Mouse (Mus musculus) cerebellum, adult (tissue): ENCODE measurements around the gene Zfp786.
"Not testable (repeated sequence)": the region's sequence is repeated elsewhere in the genome, so short reads cannot be mapped to it uniquely, and the experiment has no call there.

ENCODE experiments used
- ATAC-seq: cut with Nextera tagmentation; 2 replicates; pipeline ENCODE4 v1.9.2; 2017; ENCODE audit warnings: mild to moderate bottlenecking, moderate library complexity, mixed read lengths; ENCODE audit not compliant: insufficient number of reproducible peaks, low FRiP score, low TSS enrichment

Zfp786 gene

DNA sequence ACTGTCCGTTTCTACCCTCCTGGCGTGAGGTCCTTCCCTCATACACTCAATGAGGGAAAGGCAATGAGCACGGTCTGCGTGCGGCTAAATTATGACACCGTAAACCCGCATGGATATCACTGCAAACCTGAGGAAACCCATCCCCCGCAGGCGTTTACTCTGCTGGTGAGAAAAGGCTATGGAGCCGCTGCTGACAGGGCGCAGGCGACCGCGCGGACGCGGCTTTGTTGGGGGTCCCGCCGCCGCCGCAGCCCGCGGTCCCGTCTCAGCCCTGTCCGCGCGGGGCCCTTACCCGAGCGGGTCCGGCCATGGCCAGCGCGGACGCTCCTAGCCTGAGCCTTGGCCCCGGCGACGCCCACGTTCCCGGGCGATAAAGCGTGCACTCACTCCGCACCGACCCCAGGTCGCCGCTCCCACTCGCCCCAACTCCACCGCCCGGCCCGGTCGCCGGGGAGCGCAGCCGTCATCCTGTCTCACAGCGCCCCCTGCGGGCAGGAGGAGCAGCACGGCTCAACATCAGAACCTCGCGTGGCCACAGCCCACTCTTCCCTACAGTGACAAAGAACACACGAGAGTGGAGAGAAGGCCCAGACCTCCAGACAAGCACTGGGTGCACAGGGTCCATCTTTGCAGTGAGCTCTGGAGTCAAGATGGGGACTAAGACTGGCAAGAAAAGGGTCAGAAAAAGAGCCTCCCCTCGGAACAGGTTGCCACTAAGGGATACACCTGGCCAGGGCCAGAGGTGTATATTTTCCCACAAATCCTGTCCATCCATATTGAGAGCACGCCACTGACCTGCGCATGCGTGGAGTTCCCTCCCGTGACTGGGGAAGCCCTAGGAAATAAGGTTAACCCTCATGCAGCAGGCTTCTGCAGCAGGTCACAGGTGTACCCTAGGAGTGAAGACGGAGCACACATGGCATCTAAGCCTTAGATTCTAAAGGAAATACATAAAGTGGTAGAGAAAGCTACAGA is at the start of gene Zfp786:
TSS of gene Zfp786 (minus strand) at position 764 of the 975 bp plus-strand sequence.
- peak; percentile 88 for ATAC-seq

DNA sequence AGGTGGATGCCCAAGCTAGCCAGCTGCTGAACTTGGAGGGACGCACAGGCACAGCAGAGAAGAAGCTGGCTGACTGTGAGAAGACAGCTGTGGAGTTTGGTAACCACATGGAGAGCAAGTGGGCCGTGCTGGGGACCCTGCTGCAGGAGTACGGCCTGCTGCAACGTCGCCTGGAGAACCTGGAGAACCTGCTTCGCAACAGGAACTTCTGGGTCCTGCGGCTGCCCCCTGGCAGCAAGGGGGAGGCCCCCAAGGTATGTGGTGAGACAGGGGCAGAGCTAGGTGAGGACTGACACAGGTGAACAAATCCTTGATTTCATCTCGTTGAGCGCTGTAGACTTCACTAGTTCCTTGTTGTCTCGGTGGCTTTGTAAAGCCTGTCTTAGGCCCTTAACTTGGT is 49.5 kb upstream of the Zfp786 start:
- no peak for ATAC-seq

DNA sequence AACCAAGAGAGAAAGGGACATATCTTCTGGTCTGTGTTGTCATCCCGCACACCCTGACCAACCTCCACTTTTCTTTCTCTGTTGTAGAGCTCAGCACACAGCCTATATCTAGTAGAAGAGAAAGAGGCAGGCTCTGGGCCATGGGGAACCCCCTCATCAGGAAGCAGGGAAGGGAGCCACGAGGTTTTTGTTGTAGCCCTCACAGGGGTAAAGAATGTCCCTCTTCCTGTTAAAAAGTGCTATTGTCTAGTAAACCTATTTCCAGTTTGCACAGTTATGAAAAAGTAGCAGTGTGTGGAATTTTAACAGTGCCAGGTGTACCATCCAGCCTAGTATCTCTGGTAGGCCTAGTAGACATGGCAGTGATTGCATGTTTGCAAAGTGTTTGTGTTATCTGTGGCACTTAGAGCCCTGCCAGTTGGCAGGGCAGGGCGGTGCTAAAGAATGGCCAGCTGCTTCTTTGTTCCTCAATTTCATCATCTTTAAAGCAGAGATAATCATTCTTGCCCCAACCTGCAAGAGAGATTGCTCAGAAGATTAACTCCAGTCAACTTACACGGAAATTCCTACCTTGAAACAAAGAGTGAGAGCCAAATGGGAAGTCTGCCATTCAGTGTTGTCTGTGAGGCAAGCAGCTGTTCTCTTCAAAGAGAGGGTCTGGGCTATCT is 48.5 kb upstream of the Zfp786 start:
- ATAC-seq, result no peak

DNA sequence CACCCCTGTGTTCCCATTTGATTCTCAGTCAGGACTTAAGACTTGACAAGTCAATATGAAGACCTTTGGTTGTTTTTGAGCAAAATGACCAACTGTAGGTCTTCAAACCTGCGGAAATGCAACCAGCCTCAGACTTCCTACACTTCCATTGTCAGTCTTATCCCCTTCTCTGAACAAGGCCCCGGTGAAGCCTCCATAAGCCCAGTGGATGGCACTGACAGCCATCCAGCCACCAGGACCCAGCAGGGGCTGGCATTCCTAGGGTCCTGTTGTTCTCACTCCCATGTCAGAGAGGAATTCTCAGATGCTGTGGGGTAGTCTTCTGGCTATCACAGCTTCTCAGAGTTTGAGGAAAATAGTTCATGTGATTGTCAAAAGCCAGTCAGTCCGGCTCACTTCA is 47.9 kb upstream of the Zfp786 start:
- ATAC-seq, result no peak

DNA sequence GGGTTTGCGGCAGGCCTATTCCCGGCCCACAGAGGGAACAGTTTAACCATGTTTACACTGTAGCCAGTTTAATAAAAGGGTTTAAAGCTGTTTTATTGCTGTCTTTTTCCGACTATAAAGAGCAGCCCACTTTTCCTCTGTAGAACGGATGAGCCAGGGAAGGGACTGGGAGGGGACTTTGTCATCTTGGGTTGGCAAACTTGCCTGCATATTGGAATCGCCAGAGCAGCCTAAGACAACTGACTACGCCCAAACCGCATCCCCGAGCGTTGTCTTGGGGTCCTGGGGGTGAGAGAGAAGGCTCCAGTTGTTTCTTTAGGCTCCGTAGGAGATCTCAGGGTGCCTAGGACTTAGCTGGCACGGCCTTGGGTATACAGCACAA is 47.5 kb upstream of the Zfp786 start:
- ATAC-seq, result no peak

DNA sequence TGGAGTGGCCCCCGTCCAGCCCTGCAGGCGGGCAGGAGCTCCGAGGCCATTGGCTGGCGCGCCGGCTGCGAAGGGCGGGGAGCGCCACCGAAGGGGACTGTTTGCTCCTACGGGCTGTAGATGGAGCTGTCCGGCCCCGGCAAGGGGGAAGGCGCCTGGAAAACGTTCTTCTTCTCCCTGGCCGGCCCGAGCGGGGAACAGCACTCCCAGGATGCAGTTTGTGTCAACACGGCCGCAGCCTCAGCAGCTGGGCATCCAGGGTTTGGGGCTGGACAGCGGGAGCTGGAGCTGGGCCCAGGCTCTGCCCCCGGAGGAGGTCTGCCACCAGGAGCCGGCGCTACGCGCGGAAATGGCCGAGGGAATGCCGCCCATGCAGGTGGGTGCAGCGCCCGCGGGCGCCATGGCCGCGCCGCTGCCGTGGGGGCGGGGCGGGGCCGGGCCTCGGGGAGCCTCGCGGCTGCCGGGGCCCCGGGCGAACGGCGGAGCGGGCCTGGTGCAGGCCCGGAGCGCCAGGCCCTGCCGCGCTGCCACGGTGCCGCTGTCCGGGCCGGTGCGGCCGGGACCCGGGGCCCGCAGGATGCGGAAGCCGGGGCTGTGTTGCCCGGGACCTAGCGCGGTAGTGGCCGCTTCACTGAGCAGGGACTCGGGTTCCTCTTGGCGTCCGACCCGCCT is 46.9 kb upstream of the Zfp786 start:
- ATAC-seq, result peak; percentile 97

DNA sequence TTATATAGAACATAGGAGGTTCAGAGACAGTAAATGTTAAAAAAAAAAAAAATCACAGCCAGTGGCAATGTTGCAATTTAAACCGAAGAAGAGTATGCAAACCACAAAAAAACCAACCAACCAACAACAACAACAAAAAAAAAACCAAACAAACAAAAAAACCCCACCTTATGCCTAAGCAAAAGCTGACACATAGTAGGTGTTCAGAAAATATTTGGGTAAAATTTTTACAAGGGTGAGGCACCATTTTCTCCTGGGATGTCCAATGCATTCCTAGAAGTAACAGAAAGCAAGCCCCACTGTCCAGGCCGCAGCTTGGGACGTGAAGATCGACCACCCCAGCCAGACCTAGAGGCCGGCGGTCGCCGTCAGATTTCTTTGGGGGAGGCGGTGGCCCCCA is 46.4 kb upstream of the Zfp786 start, which contains the start of gene Zfp282:
TSS of gene Zfp282 (plus strand) at position 147 of the 400 bp plus-strand sequence.
- no peak for ATAC-seq

DNA sequence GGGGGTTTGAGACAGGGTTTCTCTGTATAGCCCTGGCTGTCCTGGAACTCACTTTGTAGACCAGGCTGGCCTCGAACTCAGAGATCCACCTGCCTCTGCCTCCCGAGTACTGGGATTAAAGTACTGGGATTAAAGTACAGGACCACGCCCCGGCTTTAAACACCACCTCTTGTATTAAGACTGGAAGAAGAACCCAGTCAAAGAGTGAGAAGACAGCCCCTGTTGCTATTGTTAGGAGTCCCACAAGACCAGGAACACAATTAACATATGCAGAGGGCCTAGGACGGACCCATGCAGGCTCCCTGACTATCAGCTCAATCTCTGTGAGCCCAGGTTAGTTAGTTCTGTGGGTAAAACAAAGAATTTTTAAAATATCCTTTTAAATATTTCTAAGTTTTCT is 41.6 kb upstream of the Zfp786 start:
- ATAC-seq, result no peak

DNA sequence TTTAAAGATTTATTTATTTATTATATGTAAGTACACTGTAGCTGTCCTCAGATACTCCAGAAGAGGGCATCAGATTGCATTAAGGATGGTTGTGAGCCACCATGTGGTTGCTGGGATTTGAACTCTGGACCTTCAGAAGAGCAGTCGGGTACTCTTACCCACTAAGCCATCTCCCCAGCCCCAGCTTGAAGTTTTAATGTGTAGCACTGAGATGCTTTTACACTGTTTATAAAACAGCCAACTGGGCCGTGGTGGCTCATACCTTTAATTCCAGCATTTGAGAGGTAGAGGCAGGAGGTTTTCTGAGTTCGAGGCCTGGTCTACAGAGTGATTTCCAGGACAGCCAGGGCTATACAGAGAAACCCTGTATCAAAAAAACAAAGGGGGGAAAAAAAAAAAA is 27.1 kb upstream of the Zfp786 start:
- not testable (repeated sequence) for ATAC-seq

DNA sequence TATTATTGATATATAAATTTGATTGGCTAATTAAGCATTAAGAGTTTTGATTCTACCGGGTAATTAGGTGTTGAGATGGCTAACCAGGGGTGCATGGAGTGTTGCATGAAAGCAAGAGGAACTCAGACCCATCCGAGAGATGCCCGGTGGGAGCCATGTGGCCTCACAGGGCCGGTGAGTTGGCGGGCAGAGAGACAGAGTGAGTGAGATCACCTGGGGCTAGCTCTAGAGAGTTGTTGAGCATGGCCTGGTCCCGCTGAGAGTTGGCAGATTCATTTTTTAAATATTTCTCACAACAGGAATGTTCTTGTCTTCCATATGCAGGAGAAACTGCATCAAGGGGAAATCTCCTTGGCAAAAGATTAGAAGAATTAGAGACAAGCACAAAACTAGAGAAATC is 26.6 kb upstream of the Zfp786 start:
- ATAC-seq, result no peak

DNA sequence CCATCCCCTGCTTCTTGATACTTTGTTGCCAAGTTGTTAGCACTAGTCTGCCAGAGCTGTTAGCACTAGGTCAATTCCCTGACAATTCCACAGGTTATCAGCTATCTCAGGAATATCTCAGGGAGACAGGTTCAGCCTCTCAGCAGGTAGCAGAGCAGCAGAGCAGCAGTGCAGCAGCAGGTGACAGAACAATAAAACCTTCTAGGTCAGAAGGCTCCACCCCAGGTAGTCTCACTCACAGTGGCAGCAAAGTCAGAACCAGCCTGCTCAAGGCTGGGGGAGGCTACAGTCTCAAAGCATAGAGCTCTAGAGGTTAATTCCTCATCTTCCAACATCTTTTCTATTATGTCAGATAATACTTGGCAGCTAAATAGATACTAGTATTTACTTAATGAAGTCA is 15.1 kb upstream of the Zfp786 start:
- ATAC-seq, result no peak

DNA sequence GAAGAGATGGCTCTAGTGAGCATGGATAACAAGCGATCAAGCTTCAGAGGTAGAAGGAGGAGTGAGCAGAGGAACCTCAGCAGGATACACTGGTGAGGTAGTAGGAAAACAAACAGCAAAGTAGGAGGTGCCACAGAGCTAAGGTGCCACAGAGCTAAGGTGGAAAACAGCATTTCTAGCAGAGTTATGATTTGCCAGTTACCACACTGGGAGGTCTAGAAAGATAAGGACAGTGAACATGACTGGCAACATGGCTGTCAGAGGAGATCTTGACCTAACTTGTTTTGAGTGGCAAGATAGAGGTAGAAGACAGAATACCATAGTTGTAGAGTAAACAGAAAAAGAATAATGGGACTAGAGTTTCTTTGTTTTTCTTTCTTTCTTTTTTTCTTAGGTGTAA is 11.7 kb upstream of the Zfp786 start:
- no peak for ATAC-seq

DNA sequence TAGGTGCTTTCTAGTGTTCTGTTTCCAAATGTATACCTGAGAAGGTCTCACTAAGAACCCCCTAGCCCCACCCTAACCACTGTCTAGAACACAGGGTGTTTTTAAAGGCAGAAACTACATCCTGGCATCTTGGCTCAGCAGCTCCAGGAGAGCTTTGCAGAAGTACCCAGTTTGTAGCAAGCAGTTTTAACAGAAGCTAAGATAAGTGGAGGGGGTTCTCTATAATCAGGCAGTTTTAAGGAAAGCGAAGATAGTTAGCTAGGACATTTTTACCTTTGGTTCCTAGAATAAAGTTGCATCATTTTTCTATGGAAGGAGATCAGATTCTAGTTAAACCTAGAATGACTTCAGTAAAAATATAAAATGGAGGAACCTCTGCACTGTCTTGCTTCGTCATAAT is 11.2 kb upstream of the Zfp786 start:
- ATAC-seq, result no peak

DNA sequence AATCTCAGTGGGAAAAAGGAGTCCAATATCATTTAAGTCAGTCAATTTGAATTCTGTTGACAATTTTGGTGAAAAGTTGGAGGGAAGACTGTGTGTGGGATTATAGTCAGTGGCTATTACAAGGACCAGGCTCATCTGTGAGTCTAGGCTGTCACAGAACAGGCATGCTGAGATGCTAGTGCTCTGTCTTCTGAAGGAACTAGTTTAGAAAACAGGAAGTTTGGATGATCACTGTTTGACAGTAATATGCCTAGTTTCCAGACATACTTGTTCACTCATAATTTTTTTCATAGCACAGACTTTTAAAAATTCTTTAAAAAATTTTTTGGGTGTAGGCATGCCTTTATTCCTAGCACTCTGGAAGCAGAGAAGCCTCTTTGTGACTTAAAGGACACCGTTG is 10.4 kb upstream of the Zfp786 start:
- no peak for ATAC-seq

DNA sequence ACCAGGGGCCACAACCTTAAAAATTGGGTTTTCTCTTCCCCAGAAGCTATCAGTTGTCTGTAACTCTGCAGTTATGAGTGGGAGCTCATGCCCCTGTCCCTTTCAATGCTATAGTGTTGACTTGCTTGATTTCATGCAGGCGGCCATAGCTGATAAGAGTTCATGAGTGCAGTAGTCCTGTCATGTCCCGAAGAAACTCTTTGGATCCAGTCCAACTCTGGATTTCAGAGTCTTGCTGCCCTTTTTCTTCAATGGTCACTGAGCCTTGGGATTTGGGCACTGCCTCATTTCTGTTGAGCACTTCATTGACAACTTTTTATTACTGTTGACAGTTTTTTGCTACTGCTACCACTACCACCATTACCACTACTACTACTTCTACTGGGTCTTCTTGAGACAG is 7.0 kb upstream of the Zfp786 start:
- ATAC-seq, result no peak

DNA sequence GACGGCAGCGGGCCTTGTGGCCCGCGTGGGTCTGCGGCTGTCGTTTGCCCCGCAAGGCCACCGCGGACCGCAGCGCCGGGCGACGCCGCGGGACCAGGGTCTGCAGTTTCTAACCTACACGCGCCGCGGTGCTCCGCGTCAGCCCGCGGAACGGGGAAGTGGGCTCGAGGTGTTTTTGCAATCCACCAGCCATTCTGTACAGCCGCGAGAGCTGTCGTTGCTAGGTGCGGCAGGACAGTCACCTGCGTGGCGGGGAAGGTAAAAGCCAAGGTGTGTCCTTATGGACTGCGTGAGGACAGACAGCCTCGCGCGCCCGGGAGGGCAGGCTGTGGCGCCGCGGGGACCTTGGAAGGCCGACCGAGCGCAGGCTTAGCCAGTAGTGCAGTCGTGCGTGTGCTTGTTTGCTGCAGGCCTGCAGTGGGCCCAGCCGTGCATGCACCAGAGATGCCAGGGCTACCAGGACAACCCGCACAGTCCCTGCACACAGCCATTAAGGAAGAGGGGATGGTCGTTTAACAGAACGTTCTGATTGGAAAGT is 5.4 kb upstream of the Zfp786 start:
- peak; percentile 59 for ATAC-seq

DNA sequence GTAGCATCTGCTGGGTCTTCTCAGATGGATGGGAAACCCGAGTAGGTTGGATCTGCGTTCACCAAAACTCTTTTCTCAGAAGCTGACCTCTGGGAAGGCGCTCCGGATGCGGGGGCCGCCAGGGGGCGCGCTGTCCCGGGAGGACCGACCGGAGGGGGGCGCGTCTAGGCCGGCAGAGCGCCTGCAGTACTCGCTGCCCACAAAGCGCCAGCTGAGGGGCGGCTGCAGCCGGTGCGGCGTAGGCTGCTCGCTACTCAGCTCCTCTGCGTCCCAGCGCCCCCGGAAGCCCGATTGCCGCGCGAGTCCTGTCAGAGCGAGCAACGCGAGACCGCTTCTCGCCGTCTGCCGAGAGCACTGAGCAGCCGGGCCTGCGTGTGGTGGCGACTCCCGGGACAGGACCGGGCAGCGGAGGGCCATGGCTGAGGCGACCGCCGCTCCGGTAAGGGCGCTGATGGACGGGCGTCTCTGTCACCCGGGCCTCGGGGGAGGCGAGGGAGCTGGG is 4.9 kb upstream of the Zfp786 start, which contains the start of gene Zfp398:
TSS of gene Zfp398 (plus strand) at position 180 of the 502 bp plus-strand sequence.
- ATAC-seq, result peak; percentile 86

DNA sequence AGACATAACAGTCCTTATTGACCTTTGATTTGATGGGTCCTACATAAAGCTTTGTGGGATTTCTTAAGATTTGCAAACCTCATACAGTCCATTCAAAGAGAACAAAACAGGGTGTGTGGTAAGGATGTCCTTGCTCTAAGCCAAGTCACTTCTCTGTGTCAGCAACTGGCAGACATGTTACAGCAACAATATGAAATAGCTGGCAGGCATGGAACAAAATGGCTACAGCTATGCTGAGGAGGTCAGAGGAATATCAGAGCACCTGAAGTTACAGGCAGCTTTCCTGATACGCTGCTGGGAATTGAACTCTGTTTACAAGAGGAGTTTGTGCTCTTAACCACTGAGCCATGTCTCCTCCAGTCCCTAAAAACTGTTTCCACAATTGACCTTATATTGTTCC is 1.6 kb upstream of the Zfp786 start:
- ATAC-seq, result no peak

DNA sequence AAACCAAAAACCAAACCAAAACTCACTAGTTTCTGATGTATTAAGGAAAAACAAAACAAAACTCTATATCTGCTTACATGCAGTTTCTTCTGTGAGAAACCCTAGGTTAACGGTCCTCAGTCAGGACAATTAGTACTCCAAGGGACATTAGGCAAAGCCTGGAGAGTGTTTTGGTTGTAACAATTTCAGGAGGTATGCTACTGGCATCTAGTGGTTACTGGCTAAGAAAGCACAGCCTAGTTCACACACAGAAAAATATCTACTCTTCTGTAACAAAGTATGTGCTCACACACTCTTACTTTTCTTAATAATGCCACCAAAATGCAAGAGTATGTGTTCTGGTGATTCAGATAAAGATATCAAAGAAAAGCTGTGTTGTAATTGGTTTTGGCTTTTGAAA is 1.7 kb downstream of the Zfp786 start:
- no peak for ATAC-seq

DNA sequence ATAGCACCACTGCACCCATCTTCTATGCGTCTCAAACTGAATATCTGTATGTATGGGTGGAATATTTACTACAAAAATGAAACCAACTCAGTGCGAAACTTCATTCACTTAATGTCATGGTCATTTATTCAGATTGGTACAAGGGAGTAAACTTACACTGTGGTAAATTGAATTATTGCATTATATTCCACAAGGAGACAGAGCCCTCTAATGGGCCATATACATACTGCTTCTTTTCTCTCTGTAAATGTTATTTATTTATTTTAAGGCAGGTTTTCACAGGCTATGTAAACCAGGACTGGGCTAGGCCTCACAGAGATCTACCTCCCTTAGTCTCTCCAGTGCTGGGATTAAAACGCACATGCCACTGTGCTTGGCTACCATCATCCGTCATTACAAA is 3.2 kb downstream of the Zfp786 start:
- ATAC-seq, result no peak

DNA sequence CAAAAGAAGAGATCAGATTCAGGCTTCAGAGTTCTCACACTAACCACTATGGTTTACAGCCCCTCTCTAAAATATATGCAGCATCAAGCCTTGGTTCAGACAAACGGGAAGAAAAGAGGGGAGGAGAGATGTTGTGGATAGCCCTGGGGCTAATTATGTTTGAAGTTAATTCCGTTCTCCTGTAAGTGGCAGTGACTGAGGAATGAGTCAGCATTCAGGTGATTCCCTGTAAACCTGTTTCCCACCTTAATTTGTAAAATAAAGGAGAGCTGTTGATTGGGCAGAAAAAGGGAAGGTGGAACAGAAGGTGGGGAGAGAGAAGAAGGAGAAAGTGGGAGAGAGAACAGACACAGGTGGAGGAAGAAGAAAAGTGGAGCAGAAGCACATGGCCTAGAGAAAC is 6.4 kb downstream of the Zfp786 start:
- ATAC-seq, result no peak
